Mouse (Mus musculus) liver, adult 2 months (tissue): Measurements from ENCODE around the gene Sufu.

Experiments
- CTCF ChIP-seq: fragments of 200-500 bp; IDR thresholded peaks from 2 replicates; pipeline ENCODE4 v1.5.1; 2011; ENCODE audit warnings: low read depth, low read length, control low read depth
- POLR2A ChIP-seq: fragments of 200-500 bp; IDR thresholded peaks from 2 replicates; pipeline ENCODE4 v1.6.1; 2011; ENCODE audit warnings: low read length, control low read depth; ENCODE audit not compliant: insufficient read depth; ENCODE audit errors: extremely low read depth

GRCm38 (mm10) chr19:46435492-46435891 is 38.8 kb downstream of the Sufu start:
- TF ChIP-seq CTCF, result peak; percentile 67
- no peak for TF ChIP-seq POLR2A
